Mouse (Mus musculus) heart, embryonic 16.5 days (tissue): ENCODE measurements around the gene Hbq1a. TPM values are rescaled to one million over a fixed set of nuclear protein-coding genes. Genes with fewer than 3 reads are reported as not detected.

ENCODE experiments used
- ATAC-seq: fragments of 200-750 bp; cut with Nextera tagmentation; replicated peaks from 2 replicates; pipeline ENCODE4 v1.8.0; 2017; ENCODE audit warnings: moderate number of reproducible peaks; ENCODE audit not compliant: insufficient read depth, low FRiP score; ENCODE audit errors: extremely low read depth
- H3K27ac ChIP-seq: fragments of 300-500 bp; sonication (generic); 2 replicates; pipeline ENCODE4 v1.5.1; 2014; ENCODE audit warnings: mild to moderate bottlenecking, low read length, control low read depth, moderate library complexity
- H3K27me3 ChIP-seq: fragments of 300-500 bp; sonication (generic); 2 replicates; pipeline ENCODE4 v1.6.1; 2014; ENCODE audit warnings: low read length, mixed read lengths; ENCODE audit not compliant: control insufficient read depth, insufficient read depth
- H3K36me3 ChIP-seq: fragments of 300-500 bp; sonication (generic); 2 replicates; pipeline ENCODE4 v1.6.1; 2014; ENCODE audit not compliant: control insufficient read depth, insufficient read depth
- H3K4me1 ChIP-seq: fragments of 300-500 bp; sonication (generic); 2 replicates; pipeline ENCODE4 v1.6.1; 2014; ENCODE audit warnings: low read length, mixed read lengths; ENCODE audit not compliant: control insufficient read depth, insufficient read depth
- H3K4me2 ChIP-seq: fragments of 300-500 bp; sonication (generic); 2 replicates; pipeline ENCODE4 v1.6.1; 2014; ENCODE audit warnings: low read depth, mild to moderate bottlenecking, control low read depth, low read length
- H3K4me3 ChIP-seq: fragments of 300-500 bp; sonication (generic); 2 replicates; pipeline ENCODE4 v1.5.1; 2014; ENCODE audit warnings: mild to moderate bottlenecking, control low read depth, low read length
- H3K9ac ChIP-seq: fragments of 300-500 bp; sonication (generic); 2 replicates; pipeline ENCODE4 v1.6.1; 2014; ENCODE audit warnings: low read length, control low read depth
- H3K9me3 ChIP-seq: fragments of 300-500 bp; sonication (generic); replicated peaks from 2 replicates; pipeline ENCODE4 v1.6.1; 2016; ENCODE audit warnings: low read length; ENCODE audit not compliant: control insufficient read depth
- WGBS: fragments of 180-500 bp; shearing (Covaris S2); extraction: QIAGEN DNeasy Blood & Tissue Kit; methylation state at CpG from one replicate; pipeline ENCODE4 v1.1.7; 2014; 5-methylcytosine and 5-hydroxymethylcytosine counted together
- polyA plus RNA-seq: library from polyadenylated mRNA; unstranded; fragments of >200 nt; fragmentation: Nextera tagmentation; extraction: Ambion mirVana; gene quantifications from 2 replicates; pipeline ENCODE4 v1.2.1, GENCODE M21; 2015

Hbq1a gene
- polyA plus RNA-seq, 1 experiment from 2014 or later = 1.6 TPM

- H3K4me2 ChIP-seq = no peak overlapping the region
- H3K27me3 ChIP-seq = no peaks in the 10 kb centered on the region
- H3K27ac ChIP-seq = no peak overlapping the region
- WGBS = 62% methylated on average over 2 of the region's 2 CpGs
- H3K9me3 ChIP-seq = peaks cover 10% of the 10 kb centered on the region
- H3K36me3 ChIP-seq = no peaks in the 10 kb centered on the region
- peaks cover 3% of the 10 kb centered on the region; the same call in 1 of the 2 replicates for H3K4me1 ChIP-seq
- no peak for ATAC-seq
- no peak overlapping the region for H3K4me3 ChIP-seq
- no peak overlapping the region for H3K9ac ChIP-seq
These were observed 33.4 kb downstream of the Hbq1a start for GRCm38 (mm10) chr11:32333235-32333634.

GRCm38 (mm10) chr11:32336435-32336907, 36.6 kb downstream of the Hbq1a start:
- peaks cover 10% of the 10 kb centered on the region for H3K4me1 ChIP-seq
- H3K4me2 ChIP-seq = no peak overlapping the region
- H3K4me3 ChIP-seq = no peak overlapping the region
- no peaks in the 10 kb centered on the region for H3K36me3 ChIP-seq
- H3K27ac ChIP-seq = no peak overlapping the region
- no peak for ATAC-seq
- H3K9me3 ChIP-seq = peaks cover 10% of the 10 kb centered on the region
- 79% methylated on average over 6 of the region's 6 CpGs for WGBS
- H3K9ac ChIP-seq = no peak overlapping the region
- no peaks in the 10 kb centered on the region for H3K27me3 ChIP-seq

- Histone ChIP-seq H3K27me3 (no peaks in the 10 kb centered on the region), H3K4me1 (peaks cover 10% of the 10 kb centered on the region), H3K36me3 (no peaks in the 10 kb centered on the region), H3K9ac (no peak overlapping the region), H3K27ac (no peak overlapping the region), H3K4me2 (no peak overlapping the region), H3K9me3 (peaks cover 7% of the 10 kb centered on the region), H3K4me3 (no peak overlapping the region)
- peak; percentile 77 for ATAC-seq
- WGBS = 54% methylated on average over 2 of the region's 2 CpGs
These were observed 39.3 kb downstream of the Hbq1a start for GRCm38 (mm10) chr11:32339131-32339531.

GRCm38 (mm10) chr11:32340476-32341473, 40.9 kb downstream of the Hbq1a start:
- Histone ChIP-seq H3K4me2 (peak overlapping the region; percentile 29; the same call in 1 of the 2 replicates), H3K27me3 (no peaks in the 10 kb centered on the region), H3K27ac (peak overlapping the region; percentile 60), H3K9me3 (peaks cover 6% of the 10 kb centered on the region; the same call in 1 of the 2 replicates), H3K36me3 (no peaks in the 10 kb centered on the region), H3K9ac (no peak overlapping the region), H3K4me1 (peaks cover 10% of the 10 kb centered on the region), H3K4me3 (no peak overlapping the region)
- 26% methylated on average over 17 of the region's 17 CpGs for WGBS
- peak; percentile 38; the same call in 1 of the 2 replicates for ATAC-seq

- H3K36me3 ChIP-seq = no peaks in the 10 kb centered on the region
- ATAC-seq = no peak
- H3K27me3 ChIP-seq = no peaks in the 10 kb centered on the region
- H3K4me1 ChIP-seq = peaks cover 10% of the 10 kb centered on the region
- H3K9me3 ChIP-seq = no peaks in the 10 kb centered on the region
- 16% methylated on average over 2 of the region's 2 CpGs for WGBS
- H3K9ac ChIP-seq = no peak overlapping the region
- no peak overlapping the region for H3K4me2 ChIP-seq
- H3K4me3 ChIP-seq = no peak overlapping the region
- no peak overlapping the region for H3K27ac ChIP-seq
These were observed 42.9 kb downstream of the Hbq1a start for GRCm38 (mm10) chr11:32342770-32343191.

- Histone ChIP-seq H3K4me1 (peaks cover 10% of the 10 kb centered on the region), H3K27ac (no peak overlapping the region), H3K27me3 (no peaks in the 10 kb centered on the region), H3K9ac (no peak overlapping the region), H3K9me3 (no peaks in the 10 kb centered on the region), H3K4me2 (no peak overlapping the region), H3K36me3 (no peaks in the 10 kb centered on the region), H3K4me3 (no peak overlapping the region)
- no peak for ATAC-seq
- WGBS = 88% methylated on average over 1 of the region's 1 CpGs
These were observed 43.5 kb downstream of the Hbq1a start for GRCm38 (mm10) chr11:32343350-32343749.

- H3K27ac ChIP-seq = no peak overlapping the region
- H3K4me1 ChIP-seq = peaks cover 11% of the 10 kb centered on the region
- no peak overlapping the region for H3K4me2 ChIP-seq
- no peaks in the 10 kb centered on the region for H3K27me3 ChIP-seq
- H3K9ac ChIP-seq = no peak overlapping the region
- no peaks in the 10 kb centered on the region for H3K9me3 ChIP-seq
- 71% methylated on average over 6 of the region's 6 CpGs for WGBS
- ATAC-seq = no peak
- no peak overlapping the region for H3K4me3 ChIP-seq
- H3K36me3 ChIP-seq = no peaks in the 10 kb centered on the region
These were observed 45.8 kb downstream of the Hbq1a start for GRCm38 (mm10) chr11:32345504-32346297.

GRCm38 (mm10) chr11:32347264-32347606, 47.4 kb downstream of the Hbq1a start:
- H3K4me2 ChIP-seq = peak overlapping the region; percentile 74
- H3K4me3 ChIP-seq = peak overlapping the region; percentile 67
- 0 out of 2 replicates have a peak, but pooled peaks have one; percentile 8 for ATAC-seq
- 8% methylated on average over 10 of the region's 10 CpGs for WGBS
- H3K4me1 ChIP-seq = peaks cover 5% of the 10 kb centered on the region; the same call in 1 of the 2 replicates
- no peaks in the 10 kb centered on the region for H3K27me3 ChIP-seq
- peak overlapping the region; percentile 89 for H3K9ac ChIP-seq
- H3K27ac ChIP-seq = peak overlapping the region; percentile 6; the same call in 1 of the 2 replicates
- H3K36me3 ChIP-seq = peaks cover 4% of the 10 kb centered on the region; the same call in 1 of the 2 replicates
- H3K9me3 ChIP-seq = no peaks in the 10 kb centered on the region
